Mouse (Mus musculus): ENCODE results near the gene Glis2. TPM values are rescaled to one million over a fixed set of nuclear protein-coding genes. Genes with fewer than 3 reads are reported as not detected.
A peak's percentile ranks its signal among the peaks of the same experiment; 100 is the strongest.

The Glis2 gene
- total RNA-seq (2014; fragmentation: Nextera tagmentation) (2.1 and 2.8 TPM in 2 replicates), total RNA-seq (2017) (0.39 TPM in 1 of 2 replicates, not detected in the other)

- ATAC-seq (replicated peaks; ENCODE audit: poor library complexity, severe bottlenecking), result peak; percentile 48
Observed at GRCm38 (mm10) chr16:4593971-4594813, at the start of gene Glis2. Gene Glis2 (plus strand): TSS chr16:4594713.

GRCm38 (mm10) chr16:4544845-4545244 lies 49.7 kb upstream of the Glis2 start:
- no peak for ATAC-seq (replicated peaks; ENCODE audit: poor library complexity, severe bottlenecking)

GRCm38 (mm10) chr16:4546838-4547237 lies 47.7 kb upstream of the Glis2 start:
- no peak for ATAC-seq (replicated peaks; ENCODE audit: poor library complexity, severe bottlenecking)

GRCm38 (mm10) chr16:4547611-4548010 lies 46.9 kb upstream of the Glis2 start:
- ATAC-seq (replicated peaks; ENCODE audit: poor library complexity, severe bottlenecking), result no peak

- no peak for ATAC-seq (replicated peaks; ENCODE audit: poor library complexity, severe bottlenecking)
Observed at GRCm38 (mm10) chr16:4548953-4549688, 45.4 kb upstream of the Glis2 start.

- peak; percentile 83 for ATAC-seq (replicated peaks; ENCODE audit: poor library complexity, severe bottlenecking)
Observed at GRCm38 (mm10) chr16:4551056-4551455, 43.5 kb upstream of the Glis2 start.

DNA sequence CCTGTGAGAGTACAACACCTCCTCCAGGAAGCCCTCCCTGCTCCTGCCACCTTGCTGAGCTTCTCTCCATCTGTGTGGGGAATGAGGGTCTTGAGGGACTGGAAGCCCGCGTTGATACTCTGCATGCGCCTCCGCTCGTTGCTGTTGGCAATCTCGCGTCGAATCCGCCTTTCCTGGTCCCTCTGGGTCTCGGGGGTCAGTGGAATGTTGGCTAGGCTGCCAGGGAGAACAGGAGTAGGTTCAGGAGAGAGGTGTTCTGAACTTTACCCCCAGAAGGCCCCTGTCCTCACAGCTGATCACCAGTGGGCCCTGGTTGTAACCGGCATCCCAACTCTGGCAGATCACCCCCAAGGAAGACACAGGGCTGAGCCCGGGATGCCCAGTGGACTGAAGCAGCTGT lies 42.6 kb upstream of the Glis2 start:
- no peak for ATAC-seq (replicated peaks; ENCODE audit: poor library complexity, severe bottlenecking)

- ATAC-seq (replicated peaks; ENCODE audit: poor library complexity, severe bottlenecking), result peak; percentile 20
Observed at GRCm38 (mm10) chr16:4552829-4553550, 41.5 kb upstream of the Glis2 start.

- no peak for ATAC-seq (replicated peaks; ENCODE audit: poor library complexity, severe bottlenecking)
Observed at GRCm38 (mm10) chr16:4555555-4555954, 39.0 kb upstream of the Glis2 start.

GRCm38 (mm10) chr16:4557085-4557484 lies 37.4 kb upstream of the Glis2 start:
- ATAC-seq (replicated peaks; ENCODE audit: poor library complexity, severe bottlenecking), result no peak

DNA sequence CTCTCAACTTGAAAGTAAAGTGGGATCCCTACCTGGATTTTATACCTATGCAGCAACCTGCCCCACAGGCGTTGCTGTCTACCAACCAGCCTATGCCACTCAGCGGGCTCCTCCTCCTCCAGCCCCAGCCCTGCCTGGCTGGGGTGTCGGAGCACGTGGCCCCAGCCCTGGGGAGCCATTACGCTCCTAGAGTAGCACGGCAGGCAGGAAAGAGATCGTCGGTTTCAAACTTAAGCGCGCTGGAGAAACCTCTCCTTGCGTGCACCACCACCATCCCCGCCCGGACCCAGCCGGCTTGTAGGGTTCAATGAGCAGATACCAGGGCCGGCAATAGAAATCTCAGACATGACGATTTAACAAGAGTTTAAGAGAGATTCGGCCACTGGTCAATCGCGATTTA lies 36.6 kb upstream of the Glis2 start:
- ATAC-seq (replicated peaks; ENCODE audit: poor library complexity, severe bottlenecking), result peak; percentile 34

GRCm38 (mm10) chr16:4558384-4558979 lies 36.0 kb upstream of the Glis2 start:
- ATAC-seq (replicated peaks; ENCODE audit: poor library complexity, severe bottlenecking), result peak; percentile 68

DNA sequence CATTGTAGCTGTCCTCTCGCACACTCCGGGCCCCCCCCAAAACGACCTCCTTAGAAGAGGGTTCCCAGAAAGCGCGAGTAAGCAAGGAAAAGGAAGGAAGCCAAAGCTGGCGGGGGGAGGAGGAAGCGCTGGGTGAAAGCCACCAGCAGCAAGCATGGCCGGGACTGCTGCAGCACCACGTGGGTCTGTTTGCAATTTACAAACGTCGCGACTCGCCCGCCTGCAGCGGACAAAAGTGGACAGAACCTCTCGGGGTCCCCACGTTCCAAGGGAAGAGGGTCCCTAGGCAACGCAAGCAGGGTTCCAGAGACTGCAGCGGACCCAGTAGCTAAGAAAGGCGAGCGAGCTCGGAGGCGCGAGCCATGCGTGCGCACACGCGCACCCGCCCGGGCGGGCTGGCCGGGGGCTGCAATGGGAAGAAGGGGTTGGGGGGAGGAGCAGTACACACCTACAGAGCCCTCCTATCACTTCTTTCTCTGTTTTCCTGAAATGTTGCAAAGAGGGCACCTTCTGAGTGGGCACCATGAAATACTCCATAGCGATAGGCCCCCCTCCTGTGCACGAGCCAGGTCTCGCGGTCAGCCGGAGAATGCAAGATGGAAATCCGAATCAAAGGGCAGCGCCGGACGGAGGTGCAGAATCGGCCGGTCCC lies 35.4 kb upstream of the Glis2 start:
- peak; percentile 15 for ATAC-seq (replicated peaks; ENCODE audit: poor library complexity, severe bottlenecking)

- peak; percentile 35 for ATAC-seq (replicated peaks; ENCODE audit: poor library complexity, severe bottlenecking)
Observed at GRCm38 (mm10) chr16:4559715-4560144, 34.8 kb upstream of the Glis2 start, which contains the start of gene Tfap4. Gene Tfap4 (minus strand): TSS chr16:4559854.

- ATAC-seq (replicated peaks; ENCODE audit: poor library complexity, severe bottlenecking), result peak; percentile 41
Observed at GRCm38 (mm10) chr16:4560145-4560952, 34.2 kb upstream of the Glis2 start.

GRCm38 (mm10) chr16:4567912-4568311 lies 26.6 kb upstream of the Glis2 start:
- peak; percentile 73 for ATAC-seq (replicated peaks; ENCODE audit: poor library complexity, severe bottlenecking)

DNA sequence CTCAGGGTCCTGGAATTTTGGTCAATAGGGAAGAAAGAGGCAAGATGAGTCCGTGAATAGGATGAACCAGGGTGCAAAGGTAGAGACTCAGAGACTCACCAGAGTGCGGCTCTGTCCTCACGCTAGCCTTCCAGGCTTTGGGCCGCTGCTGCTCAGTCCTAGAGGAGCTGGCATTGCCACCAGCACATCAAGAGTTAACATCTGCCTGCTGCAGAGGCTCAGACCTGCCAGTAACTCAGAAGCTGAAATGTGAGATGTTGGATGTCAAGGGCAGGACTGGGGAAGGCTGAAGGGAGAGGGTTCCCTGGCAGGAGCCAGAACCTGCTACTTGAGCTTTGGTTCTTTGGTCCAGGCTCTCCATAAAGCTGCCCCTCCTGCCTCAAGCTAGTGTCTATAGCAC lies 23.8 kb upstream of the Glis2 start:
- no peak for ATAC-seq (replicated peaks; ENCODE audit: poor library complexity, severe bottlenecking)

DNA sequence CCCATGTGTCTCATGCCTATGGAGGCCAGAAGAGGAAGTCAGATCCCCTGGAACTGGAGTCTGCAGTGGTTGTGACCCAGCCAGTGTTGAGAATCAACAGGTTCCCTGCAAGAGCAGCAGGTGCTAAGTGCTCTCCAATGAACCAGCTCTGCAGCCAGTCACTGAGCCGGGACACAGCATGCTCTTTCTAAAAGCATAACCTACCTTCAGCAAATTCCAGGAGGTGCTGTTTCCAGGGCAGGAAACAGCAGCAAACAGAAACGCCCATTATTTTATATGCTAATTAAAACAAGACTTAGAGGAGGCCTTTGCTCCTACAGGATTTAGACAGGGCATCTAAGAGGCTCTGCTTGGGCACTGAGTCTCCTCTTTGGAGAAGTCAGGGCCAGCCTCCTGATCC lies 18.5 kb upstream of the Glis2 start:
- no peak for ATAC-seq (replicated peaks; ENCODE audit: poor library complexity, severe bottlenecking)

GRCm38 (mm10) chr16:4576873-4577272 lies 17.6 kb upstream of the Glis2 start:
- peak; percentile 89 for ATAC-seq (replicated peaks; ENCODE audit: poor library complexity, severe bottlenecking)
